Mouse (Mus musculus): ENCODE results near the gene 4930564D02Rik.

GRCm38 (mm10) chr3:105036281-105036847, 30.3 kb upstream of the 4930564D02Rik start:
- no peak for TF ChIP-seq POLR2A (IDR thresholded peaks at IDR 0.05; ENCODE audit: borderline replicate concordance, extremely low read depth, low read depth, low read length)
- TF ChIP-seq CTCF (IDR thresholded peaks at IDR 0.05; ENCODE audit: insufficient read depth, low read length): no peak
